Mouse (Mus musculus): ENCODE results near the gene Gaa.
"Not testable (repeated sequence)": the region's sequence is repeated elsewhere in the genome, so short reads cannot be mapped to it uniquely, and the experiment has no call there.

Gaa gene

DNA sequence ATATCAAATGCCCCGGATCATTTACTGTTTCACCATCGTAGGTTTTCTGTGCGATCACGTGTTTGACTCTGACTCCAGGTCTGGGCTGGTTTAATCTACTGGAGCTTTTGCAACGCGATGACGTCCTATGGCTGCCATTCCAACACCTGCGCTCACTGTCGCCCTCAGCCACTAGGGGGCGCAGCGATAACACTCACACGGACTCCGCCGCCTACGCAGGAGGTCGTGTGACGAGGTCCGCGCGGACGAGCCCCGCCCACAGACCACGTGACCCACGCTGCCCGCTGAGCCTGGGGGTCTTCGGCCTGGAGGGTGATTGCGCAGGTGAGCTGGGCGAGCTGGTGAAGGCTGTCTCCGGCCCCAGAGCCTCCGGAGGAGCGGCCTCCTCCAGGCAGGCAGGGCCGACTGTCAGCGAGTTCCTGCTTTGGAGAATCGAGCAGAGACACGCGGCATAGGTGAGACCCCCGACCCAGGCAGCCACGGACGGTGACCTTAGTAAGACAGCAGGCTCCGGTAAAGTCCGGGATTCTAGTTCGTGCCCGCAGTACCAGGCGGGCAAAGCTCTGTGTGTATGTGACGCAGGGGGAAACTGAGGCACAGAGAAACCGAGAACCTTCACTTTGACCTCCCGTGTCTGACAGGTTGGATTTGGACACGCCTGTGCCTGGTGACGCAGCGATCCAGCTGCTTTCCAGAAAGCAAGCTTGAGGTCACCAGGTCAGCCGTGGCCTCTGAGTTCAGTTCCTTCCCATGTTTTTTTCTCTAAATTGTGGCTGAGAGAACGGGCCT, at the start of gene Gaa:
TSS of gene Gaa (plus strand) at position 120 of the 789 bp plus-strand sequence.
- DNase-seq (ENCODE audit: low read depth) = peak; percentile 94

DNA sequence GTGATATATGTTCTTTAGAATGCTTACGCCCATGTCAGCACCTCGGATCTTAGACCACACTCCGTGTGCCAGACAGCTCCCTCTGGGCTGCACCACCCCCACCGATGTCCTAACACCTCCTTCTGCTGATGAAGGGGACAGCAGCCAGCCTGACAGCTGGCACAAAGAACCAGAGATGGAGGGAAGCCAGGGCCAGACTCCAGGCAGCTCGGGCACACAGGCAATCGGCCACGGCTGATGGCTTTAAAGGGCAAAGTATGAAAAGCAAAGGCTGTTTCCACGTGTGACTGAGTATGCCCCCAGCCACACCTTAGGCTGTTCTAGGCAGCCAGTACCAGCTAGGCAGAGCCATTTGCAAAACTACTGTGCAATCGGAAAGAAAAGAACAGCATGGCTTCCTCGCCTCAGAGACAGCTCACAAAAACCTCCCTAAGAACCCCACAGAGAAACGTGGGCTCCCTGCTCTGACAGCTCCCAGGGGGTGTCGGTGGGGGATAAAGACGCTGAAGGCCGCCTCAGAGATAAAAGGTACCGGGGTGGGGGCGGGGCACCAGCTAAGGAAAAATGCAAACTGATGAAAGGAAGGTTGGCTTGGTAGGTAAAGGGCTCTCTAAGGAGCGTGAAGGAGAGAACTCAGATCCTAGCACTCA, 47.7 kb upstream of the Gaa start:
- DNase-seq (ENCODE audit: low read depth) = no peak

DNA sequence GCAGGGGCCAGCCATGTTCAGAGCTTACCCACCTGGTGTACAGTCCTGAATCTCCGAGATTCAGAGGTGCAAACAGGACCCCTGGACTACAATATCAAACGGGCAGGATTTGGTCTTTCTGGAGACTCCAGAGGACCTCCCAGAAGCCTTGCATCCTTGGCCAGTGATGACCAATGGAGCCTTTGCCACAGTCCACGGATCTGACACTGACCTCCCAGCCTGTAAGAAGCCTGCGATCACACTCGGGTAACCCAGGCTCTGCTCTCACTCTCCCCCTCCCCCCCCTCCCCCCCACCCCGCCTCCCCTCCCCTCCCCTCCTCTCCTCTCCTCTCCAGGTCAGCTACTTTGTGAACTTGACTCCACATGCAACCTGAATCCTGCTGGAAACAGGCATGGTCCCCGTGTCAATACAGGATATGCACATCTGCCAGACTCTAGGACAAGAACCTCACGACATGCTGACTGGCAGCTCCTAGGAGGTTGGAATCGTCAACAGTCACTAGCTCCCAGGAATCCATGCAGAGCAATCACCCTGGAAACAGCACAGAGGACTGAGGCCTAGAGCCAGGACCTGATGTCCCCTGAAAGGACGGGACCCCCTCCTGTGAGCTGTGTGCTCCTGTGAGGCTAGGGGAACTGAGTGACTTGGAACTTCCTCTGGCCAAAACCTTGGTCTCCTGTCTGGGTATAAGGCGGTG, 45.7 kb upstream of the Gaa start:
- DNase-seq (ENCODE audit: low read depth) = no peak

DNA sequence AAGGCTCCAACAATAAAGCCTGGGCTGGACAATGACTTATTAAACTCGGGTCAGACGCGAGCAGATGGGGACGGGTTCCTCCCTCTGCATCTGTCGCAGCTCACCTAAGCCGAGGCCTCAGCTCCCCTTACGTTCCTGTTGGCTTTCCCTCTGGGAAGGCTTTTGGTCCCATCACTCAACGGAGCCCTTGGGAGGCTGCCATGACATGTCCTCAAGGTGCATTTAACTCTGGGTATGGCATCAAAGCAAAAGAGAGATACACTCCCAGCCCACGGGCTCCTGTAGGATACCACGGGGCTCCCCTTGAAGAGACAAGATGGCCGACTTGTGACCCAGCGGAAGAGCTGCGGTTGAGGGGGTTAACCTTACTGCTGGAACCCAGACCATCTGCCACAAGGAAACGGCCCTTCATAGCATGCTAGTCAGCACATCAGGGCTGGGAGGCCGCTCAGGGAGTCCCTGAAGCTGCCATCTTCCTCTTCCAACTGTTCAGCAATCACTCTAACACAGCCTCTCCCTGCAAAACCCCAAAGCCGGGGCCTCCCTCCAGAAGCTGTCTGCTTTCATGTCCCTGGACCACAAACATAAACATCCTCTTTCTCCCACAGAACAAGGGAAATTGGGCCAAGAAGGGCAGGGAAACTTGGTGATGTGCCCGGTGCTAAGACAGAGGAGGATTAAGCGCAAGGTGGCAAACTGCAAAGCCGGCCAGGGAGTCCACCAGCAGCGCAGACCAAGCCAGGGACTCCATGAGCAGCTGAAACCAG, 44.4 kb upstream of the Gaa start:
- no peak for DNase-seq (ENCODE audit: low read depth)

DNA sequence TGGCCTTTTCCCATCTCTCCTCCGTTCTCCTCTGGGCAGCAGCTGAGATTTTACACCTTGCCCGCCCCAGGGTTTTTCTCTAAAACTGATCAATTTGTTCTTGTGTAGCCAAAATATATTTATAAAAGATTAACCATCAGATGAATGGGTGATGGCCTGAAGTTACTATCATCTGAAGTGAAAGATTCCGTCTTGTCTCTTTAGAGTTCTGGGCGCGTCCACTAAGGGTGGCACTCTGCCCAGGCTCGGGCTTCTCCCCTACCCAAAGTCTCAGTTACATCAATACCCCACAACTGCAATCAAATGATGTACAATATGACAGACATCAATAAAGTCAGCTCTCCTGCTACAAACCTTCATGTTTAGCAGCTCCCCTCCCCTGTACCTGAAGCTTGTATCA, 42.8 kb upstream of the Gaa start:
- no peak for DNase-seq (ENCODE audit: low read depth)

DNA sequence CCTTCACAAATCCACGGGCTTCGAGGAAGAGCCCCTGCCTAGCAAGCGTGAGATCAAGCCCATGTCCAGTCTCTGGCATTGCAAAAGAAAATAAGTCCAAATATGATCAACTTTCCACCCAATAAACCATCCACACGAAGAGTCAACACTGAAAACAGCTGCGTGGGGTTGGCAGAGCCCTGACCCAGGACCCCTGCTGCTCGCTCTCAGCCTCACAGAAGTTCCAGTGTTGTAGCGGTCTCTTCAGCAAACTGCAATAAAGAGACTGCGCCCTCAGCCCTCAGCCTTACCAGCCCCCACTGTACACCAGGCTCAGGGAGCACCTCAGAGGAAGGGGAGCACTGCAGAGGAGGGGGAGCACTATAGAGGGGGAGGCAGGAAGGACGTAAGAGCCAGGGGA, 42.1 kb upstream of the Gaa start:
- no peak for DNase-seq (ENCODE audit: low read depth)

DNA sequence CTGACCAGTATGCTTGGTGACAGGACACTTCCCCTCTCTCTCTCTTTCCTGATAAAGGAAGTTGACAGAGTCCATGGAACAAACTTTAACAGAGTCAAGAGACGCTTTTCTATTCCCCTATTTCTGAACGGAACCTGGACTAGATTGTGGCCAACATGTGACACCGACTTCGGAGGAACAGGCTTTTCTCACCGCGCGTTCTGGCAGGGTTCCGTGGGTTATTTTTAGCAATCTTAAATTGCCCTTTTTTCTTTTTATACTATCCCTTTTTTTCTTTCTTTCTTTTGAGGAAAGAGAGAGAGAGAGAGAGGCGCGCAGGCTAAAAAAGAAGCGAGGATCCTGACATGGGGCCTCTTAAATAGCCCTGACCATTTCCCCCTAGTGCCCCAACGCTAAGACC, 40.1 kb upstream of the Gaa start:
- peak; percentile 36 for DNase-seq (ENCODE audit: low read depth)

DNA sequence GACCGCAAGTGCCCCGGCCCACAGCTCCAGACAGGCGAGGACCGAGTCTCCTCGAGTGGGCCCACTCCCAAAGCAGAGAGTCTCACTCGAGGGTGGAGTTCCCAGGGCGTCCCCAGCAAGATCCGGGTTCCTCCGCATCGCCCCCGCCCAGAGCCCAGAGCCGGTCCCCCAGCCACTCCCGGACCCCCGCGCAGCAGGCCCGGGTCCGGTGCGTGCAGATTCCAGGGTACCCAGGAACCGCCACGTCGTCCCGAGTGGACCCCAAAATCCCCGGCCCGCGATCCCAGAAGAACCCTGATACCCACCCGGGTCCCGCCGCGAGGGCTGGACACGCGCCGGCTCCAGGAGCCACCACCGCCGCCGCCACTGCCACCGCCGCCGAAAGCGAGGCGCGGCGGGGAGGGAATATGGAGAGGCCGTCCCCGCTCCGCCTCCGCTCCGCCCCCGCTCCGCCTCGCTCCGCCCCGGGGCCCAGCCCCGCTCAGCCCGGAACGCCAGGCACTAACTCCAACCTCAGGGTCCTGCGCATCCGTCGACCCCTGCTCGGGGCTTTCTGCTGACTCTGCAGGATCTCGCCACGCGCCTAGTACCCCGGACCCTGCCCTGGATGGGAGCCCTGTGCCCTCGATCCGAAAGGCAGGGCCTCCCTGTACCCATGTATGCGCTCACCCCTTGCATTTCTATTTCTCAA, 39.5 kb upstream of the Gaa start, which contains the start of the genes Tbc1d16 and Ccdc40:
TSS of gene Tbc1d16 (minus strand) at position 409 of the 691 bp plus-strand sequence.
TSS of gene Ccdc40 (plus strand) at position 482 of the 691 bp plus-strand sequence.
- DNase-seq (ENCODE audit: low read depth) = peak; percentile 55

DNA sequence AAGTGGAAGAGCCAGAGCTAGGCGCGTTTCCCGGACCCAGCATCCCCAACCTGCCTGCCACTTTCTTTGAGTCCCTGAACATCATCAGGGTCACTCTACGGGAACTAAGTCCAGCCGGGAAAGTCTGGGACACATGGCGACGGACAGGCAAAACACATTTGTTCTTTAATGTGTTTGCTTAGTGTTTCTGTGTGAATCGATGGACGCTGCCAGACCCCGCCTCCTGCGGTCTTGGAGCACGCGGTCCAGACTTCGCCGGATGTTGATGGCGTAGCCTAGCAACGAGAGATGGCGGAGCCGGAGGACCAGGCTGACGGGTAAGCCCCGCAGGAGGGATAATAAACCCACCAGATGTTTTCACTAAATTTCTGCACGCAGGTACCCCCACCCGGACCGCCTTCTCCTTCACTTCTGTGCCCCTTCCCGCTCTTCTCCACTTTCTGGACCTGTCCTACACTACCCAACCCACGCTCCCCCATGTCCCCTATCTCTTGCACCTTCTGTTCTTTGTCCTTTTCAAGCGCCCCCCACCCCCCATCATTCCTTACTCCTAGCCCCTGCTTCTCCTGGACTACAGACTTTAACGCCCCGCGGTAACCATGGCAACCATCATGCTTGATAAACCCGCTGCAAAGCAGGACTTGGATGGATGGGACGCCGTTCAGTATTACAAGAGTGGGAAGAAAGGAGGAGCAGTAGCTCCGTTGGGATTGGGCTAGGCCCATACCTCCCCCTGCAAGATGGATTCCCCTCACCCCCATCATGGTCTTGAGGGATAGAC, 38.7 kb upstream of the Gaa start:
- DNase-seq (ENCODE audit: low read depth) = peak; percentile 61

DNA sequence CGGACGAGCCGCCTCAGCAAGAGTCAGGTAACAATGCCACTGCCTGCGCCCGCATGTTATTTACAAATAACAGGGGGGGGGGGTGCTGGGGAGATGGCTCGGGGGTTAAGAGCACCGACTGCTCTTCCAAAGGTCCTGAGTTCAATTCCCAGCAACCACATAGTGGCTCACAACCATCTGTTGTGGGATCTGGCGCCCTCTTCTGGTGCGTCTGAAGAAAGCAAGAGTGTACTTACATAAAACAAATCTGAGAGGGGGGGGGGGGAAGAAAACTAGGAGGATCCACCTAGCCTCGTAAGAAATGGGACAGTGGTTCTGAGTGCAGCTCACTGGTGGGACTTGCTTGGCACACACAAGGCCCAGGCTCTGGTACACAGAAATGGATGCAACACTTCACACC, 32.9 kb upstream of the Gaa start:
- DNase-seq (ENCODE audit: low read depth) = no peak

DNA sequence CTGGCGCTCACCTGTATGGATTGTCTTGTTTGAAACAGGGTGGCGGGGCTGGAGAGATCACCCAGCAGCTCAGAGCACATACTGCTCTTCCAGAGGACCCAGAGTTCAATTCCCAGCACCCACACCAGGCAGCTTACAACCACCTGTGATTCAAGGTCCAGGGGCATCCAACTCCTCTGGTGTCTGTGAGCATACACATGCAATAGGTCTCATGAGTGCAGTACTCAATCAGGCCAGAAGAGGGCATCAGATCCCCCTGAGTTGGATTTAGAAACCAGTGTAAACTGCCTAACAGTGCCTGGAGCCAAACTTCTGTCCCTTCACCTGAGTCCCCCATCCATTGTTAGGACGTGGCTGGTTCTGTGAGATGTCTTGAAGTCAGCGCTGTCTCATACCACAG, 32.1 kb upstream of the Gaa start:
- DNase-seq (ENCODE audit: low read depth) = peak; percentile 83

DNA sequence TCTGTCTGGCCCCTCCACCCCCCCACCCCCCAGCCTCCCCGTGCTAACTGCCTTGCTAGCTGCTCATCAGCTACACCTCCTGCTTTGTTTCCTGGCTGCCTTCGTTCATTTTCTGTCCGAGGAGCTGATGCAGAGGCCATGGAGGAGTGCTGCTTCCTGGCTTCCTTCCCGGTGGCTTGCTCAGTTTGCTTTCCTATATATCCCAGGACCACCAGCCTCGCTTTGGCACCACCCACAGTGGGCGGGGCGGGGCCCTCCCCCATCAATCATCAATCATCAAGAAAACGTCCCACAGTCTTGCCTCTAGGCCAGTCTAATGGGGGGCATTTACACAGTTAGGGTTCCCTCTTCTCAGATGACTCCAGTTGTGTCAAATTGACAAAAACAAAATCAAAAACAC, 31.3 kb upstream of the Gaa start:
- no peak for DNase-seq (ENCODE audit: low read depth)

DNA sequence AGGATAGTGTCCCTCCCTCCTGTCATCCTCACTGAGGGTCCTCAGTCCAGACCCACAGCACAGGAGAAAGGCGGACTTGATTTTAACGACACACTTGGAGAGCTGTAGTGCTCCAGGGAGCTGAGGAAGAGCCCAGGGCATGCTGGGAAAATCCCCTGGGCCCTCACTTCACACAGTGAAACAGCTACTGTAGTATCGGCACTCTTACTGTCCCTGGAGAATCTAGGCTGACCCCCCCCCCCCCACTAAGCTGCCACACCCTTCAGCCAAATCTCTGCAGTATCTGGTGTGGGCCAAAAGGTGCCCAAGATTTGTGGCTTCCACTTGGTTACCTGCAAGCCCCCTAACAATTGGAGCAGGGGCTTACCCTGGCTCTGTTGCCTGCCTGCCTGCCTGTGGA, 30.7 kb upstream of the Gaa start:
- no peak for DNase-seq (ENCODE audit: low read depth)

DNA sequence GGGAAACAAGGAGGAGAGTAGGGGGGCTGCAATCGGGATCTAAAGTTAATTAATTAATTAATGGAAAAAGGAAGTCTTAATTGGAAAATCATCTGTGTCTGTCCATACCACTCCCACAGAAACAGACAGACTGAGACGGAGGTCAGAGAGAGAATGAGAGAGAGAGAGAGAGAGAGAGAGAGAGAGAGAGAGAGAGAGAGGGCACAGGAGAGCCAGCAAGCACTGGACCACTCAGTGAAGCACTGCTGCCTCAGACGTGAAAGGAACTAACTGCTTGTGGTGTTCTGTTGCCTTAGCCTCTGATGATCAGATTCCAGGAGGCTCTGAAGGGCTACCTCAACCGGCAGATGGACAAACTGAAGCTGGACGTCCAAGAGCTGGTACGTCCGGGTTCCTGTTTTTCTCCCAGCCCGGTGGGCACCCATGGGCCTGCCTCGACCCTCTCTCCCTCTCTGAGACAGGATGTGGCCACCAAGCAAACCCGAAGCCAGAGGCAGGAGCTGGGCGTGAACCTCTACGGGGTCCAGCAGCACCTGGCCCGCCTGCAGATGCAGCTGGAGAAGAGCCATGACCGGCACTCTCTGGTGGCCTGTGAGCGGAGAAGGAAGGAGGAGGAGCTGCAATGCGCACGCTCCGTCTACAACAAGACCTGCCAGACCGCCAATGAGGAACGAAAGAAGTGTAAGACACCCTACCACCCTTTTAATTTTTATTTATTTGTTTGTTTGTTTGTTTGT, 30.0 kb upstream of the Gaa start:
- DNase-seq (ENCODE audit: low read depth) = peak; percentile 71

DNA sequence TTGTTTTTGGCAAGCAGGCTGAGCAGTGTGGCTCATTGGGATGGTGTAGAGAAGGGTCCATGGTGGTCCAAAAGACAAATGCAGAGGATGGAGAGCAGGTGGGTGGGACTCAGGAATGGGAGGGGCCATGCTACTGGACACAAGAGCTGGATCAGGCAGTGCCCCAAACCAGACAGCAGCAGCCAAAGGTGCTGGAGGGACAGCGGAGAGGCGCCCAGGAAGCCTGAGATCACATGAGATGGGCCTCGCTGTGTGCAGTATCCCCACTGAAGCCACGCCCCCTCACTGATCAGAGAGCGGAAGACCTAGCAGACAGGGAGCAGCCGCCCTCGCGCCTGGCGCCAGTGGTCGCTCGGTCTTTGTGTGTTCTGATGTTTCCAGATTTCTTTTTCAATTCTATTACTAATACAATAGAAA, 29.4 kb upstream of the Gaa start:
- DNase-seq (ENCODE audit: low read depth) = peak; percentile 58

DNA sequence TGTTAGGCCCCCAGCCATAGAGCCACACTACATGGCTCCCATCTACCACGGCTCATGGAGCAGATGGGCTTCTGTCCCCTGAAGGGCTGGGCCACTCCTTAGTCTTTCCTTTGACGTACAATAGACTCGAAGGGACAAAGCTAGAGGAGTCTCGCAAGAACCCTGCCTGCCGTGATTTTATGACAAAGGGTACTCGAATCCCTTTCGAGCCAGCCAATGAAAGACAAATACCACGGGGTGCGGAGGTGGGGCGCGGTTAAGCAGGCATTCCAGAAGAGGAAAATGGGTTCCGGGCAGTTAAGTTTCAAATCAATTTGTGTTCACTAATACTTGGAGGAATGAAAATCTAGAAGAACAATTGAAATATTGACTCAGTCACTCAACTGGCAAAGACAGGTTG, 28.2 kb upstream of the Gaa start:
- DNase-seq (ENCODE audit: low read depth) = no peak

DNA sequence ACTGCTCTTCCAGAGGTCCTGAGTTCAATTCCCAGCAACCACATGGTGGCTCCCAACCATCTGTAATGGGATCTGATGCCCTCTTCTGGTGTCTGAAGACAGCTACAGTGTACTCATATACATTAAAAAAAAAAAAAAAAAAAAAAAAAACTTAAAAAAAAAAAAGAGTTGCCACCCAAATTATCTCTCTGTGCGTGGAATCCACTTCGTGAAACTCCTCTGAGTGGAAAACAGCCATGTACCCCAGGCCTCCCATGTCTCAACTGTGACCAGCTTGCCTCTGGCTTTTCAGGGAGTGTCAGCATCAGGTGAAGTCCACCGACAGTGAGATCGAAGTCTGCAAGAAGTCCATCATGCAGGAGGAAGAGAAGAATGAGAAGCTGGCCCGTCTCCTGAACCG, 22.1 kb upstream of the Gaa start:
- DNase-seq (ENCODE audit: low read depth) = not testable (repeated sequence)

DNA sequence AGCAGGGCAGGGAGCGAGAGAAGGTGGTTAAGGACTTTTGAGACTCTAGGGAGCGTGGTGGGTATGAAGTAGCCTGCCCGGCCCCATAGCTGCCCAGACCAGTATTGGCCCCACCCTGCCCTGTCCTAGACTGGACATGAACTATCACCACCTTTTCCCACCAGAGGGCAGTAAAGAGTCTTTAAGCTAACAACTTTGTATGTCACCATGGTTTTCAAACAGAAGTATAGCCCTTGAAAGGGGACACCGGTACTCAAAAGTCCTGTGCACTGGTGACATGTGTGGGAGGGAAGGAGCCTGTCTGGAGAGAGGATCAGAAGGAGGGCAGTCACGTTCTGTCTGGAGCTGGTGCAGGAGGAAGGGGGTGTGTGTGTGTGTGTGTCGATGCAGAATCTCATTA, 18.7 kb upstream of the Gaa start:
- peak; percentile 86 for DNase-seq (ENCODE audit: low read depth)

DNA sequence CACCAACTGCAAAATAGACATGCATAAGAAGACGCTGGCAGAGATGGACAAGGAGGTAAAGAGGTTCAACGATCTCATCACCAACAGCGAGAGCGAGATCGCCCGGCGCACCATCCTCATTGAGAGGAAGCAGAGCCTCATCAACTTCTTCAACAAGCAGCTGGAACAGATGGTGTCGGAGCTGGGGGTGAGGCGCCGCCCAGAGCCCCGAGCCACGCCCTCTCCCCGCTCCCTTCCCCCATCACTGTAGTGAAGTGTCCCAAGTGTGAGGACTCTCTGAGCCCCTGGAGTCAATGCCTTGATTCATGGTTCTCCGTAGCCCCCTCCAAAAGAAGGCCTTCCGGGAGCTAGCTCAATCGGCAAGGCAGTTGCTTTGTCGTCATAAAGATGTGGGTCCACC, 16.7 kb upstream of the Gaa start:
- DNase-seq (ENCODE audit: low read depth) = no peak

Data from 416B (cell line).